Mouse (Mus musculus) neutrophil, adult 59 days (primary cell): ENCODE data around the gene Rnf7. TPM values are rescaled to one million over a fixed set of nuclear protein-coding genes. Genes with fewer than 3 reads are reported as not detected.

Source experiments
- total RNA-seq, 2 experiments: library from RNA; stranded (reverse); gene quantifications; 1 replicate in 1 of 2; 2 replicates in 1 of 2; pipeline ENCODE4 v1.2.4; 2023

The Rnf7 gene
- 10 to 100 TPM; 26.5 to 30.0 TPM for total RNA-seq

DNA sequence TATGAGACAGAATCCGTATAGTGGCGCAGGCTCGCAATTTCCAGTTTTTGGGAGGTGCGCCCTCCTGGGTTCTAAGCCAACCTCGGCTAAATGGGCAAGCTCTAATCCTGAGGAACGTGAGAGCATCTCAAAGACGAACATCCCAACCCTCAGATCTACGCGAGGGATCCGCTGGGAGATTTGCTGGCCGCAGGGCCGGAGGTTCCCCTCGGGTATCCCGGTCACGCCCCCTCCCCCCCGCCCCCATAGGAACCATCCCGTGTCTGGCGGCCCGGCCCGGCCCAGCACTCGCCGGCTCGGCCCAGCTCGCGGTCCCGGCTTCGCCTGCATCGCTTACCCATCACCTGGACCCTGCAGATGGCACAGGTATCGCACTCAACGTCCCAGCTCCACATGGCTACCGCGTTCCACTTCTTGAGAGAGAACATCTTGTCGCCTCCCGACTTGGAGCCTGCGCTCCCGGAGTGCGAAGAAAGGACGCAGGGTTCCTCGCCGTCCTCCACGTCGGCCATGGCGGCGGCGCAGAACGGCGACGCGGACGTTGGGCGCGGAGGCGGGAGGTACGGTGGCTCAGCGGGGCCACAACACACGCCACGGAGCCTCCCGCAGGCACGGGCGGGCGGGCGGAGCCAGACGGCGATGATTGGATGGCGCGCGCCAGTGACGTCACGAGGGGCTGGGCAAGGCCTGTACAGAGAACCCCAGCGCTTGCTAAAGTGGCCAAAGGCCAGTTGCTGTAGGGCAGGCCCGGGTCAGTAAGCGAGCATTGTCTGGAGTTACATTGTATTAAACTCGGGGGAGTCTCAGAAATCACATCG lies at the start of gene Rnf7:
Gene Rnf7 (minus strand): TSS at position 605 of the 818 bp plus-strand sequence.

GRCm38 (mm10) chr9:96524972-96525506 lies 46.6 kb upstream of the Rnf7 start, which contains the start of gene Gm28729:
Gene Gm28729, minus strand, starts transcription at chr9:96525264.

Other genes with a start within 250 kb of the Rnf7 start
- 100 to 1,000 TPM; 123 to 129 TPM for gene Atp1b3, start 114.2 kb downstream of the Rnf7 start, total RNA-seq
- not detected for gene Gm28729, start 46.6 kb upstream of the Rnf7 start, total RNA-seq
- 10 to 100 TPM; 42.7 to 45.1 TPM for gene Rasa2, start 152.9 kb upstream of the Rnf7 start, total RNA-seq